Mouse (Mus musculus) stomach, adult 2 months (tissue): ENCODE data around the gene Dgkd. TPM values are rescaled to one million over a fixed set of nuclear protein-coding genes. Genes with fewer than 3 reads are reported as not detected.

Source experiments
- polyA plus RNA-seq: library from polyadenylated mRNA; depleted of rRNA; stranded (reverse); fragments of >200 nt; gene quantifications from 2 replicates; pipeline ENCODE4 v1.2.3, GENCODE M21; 2012; rRNA removed

The Dgkd gene
- polyA plus RNA-seq = 12.4 and 14.8 TPM in 2 replicates

GRCm38 (mm10) chr1:87852892-87853600 lies at the start of gene Dgkd:
Gene Dgkd, plus strand, starts transcription at chr1:87853287.

GRCm38 (mm10) chr1:87803576-87803975 lies 49.5 kb upstream of the Dgkd start, which contains the start of gene Sag:
Gene Sag, plus strand, starts transcription at chr1:87803680.

Other genes with a start within 250 kb of the Dgkd start
- gene Inpp5d, start 233.0 kb upstream of the Dgkd start, polyA plus RNA-seq = 2.0 and 11.9 TPM in 2 replicates
- 6.8 and 7.0 TPM in 2 replicates for gene Atg16l1, start 97.4 kb upstream of the Dgkd start, polyA plus RNA-seq
- gene Sag, start 49.6 kb upstream of the Dgkd start, polyA plus RNA-seq = 0.03 and 0.10 TPM in 2 replicates
- gene Usp40, start 155.3 kb downstream of the Dgkd start, polyA plus RNA-seq = 1.6 and 1.9 TPM in 2 replicates
- gene Ugt1a10, start 202.1 kb downstream of the Dgkd start, polyA plus RNA-seq = not detected in 2 replicates
- gene Ugt1a9, start 217.5 kb downstream of the Dgkd start, polyA plus RNA-seq = 0.09 TPM in 1 of 2 replicates, not detected in the other
- not detected in 2 replicates for gene Ugt1a8, start 234.5 kb downstream of the Dgkd start, polyA plus RNA-seq
- gene Ugt1a7c, start 241.8 kb downstream of the Dgkd start, polyA plus RNA-seq = 5.6 and 12.9 TPM in 2 replicates
- 17.2 and 29.8 TPM in 2 replicates for gene Ugt1a6b, start 250.0 kb downstream of the Dgkd start, polyA plus RNA-seq